Comparison of ENCODE assay signal across 24 mouse cellular contexts in the genomic region with DNA sequence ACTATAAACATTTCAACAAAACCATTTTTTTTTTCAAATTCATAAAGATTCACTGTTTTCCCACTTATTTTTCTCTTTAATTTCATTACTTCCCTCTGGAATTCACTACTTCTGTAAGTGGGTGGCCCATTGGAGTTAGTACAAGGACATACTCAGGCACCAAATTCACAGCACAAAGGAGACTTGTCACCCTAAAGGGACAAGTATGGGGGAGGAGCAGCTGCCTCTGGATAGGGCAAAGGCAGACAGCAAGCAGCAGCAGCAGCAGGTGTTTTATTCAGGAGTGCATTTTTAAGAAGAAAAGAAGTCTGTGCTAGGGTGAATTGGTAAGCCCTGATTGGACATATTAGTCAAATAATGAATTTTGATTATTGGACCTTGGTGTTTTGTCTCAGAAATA.
DNase-seq lines count a peak whose midpoint lies in the region; ATAC-seq and TF ChIP-seq lines count a peak whose summit lies in the region.
"Had no signal": no experiment of that assay in that cellular context is flagged by ENCODE, and none has a peak within 500 bp of the region (broad histone marks: within the 10 kb centered on the region; RNA-seq: fewer than 3 reads in every experiment).

No protein-coding gene starts in this region.

- no peak overlapping the region for H3K27ac ChIP-seq in forebrain, embryonic 11.5 days (ENCODE audit: low read depth, low read length)
- H3K27ac ChIP-seq in forebrain, embryonic 16.5 days (ENCODE audit: low read length), result no peak overlapping the region
- H3K27ac ChIP-seq in midbrain, embryonic 12.5 days (replicated peaks), result no peak overlapping the region
- H3K27ac ChIP-seq in midbrain, embryonic 15.5 days, result no peak overlapping the region
- H3K27ac ChIP-seq in forebrain, embryonic 13.5 days, result no peak overlapping the region
- H3K27ac ChIP-seq in hindbrain, embryonic 11.5 days (ENCODE audit: low read depth, low read length), result no peak overlapping the region
- H3K27ac ChIP-seq: embryonic facial prominence, embryonic 12.5 days; embryonic facial prominence, embryonic 15.5 days; gastrocnemius, adult 2 months; hindbrain, embryonic 13.5 days; intestine, embryonic 15.5 days had no signal

- no peak for TF ChIP-seq CTCF in brain, embryonic 14.5 days (IDR thresholded peaks at IDR 0.05; ENCODE audit: borderline replicate concordance, extremely low read depth, insufficient read depth, insufficient read length)

- no peak overlapping the region for H3K4me2 ChIP-seq in forebrain, embryonic 11.5 days (ENCODE audit: low read depth, low read length, severe bottlenecking)
- no peak overlapping the region for H3K4me2 ChIP-seq in forebrain, embryonic 16.5 days (ENCODE audit: low read length)
- no peak overlapping the region for H3K4me2 ChIP-seq in midbrain, embryonic 12.5 days (replicated peaks)
- H3K4me2 ChIP-seq in midbrain, embryonic 15.5 days, result no peak overlapping the region
- H3K4me2 ChIP-seq in forebrain, embryonic 13.5 days, result no peak overlapping the region
- H3K4me2 ChIP-seq in hindbrain, embryonic 11.5 days (replicated peaks; ENCODE audit: low read depth, low read length), result no peak overlapping the region
- H3K4me2 ChIP-seq: embryonic facial prominence, embryonic 12.5 days; embryonic facial prominence, embryonic 15.5 days; heart, embryonic 11.5 days; hindbrain, embryonic 13.5 days; intestine, embryonic 15.5 days had no signal

- no peaks in the 10 kb centered on the region for H3K9me3 ChIP-seq in forebrain, embryonic 11.5 days (ENCODE audit: control insufficient read depth, low read length)
- no peaks in the 10 kb centered on the region for H3K9me3 ChIP-seq in forebrain, embryonic 16.5 days (ENCODE audit: control insufficient read depth, low read length)
- no peaks in the 10 kb centered on the region for H3K9me3 ChIP-seq in midbrain, embryonic 12.5 days
- H3K9me3 ChIP-seq in midbrain, embryonic 15.5 days, result no peaks in the 10 kb centered on the region
- H3K9me3 ChIP-seq in forebrain, embryonic 13.5 days (replicated peaks), result no peaks in the 10 kb centered on the region
- no peaks in the 10 kb centered on the region for H3K9me3 ChIP-seq in hindbrain, embryonic 11.5 days (ENCODE audit: control insufficient read depth, low read length)
- H3K9me3 ChIP-seq: embryonic facial prominence, embryonic 12.5 days; embryonic facial prominence, embryonic 15.5 days; hindbrain, embryonic 13.5 days; intestine, embryonic 15.5 days had no signal

- no peak for TF ChIP-seq POLR2A in brain, embryonic 14.5 days (IDR thresholded peaks at IDR 0.05; ENCODE audit: borderline replicate concordance, extremely low read depth, insufficient read depth, insufficient read length, poor library complexity, severe bottlenecking)

- ATAC-seq in forebrain, embryonic 11.5 days (replicated peaks; ENCODE audit: low FRiP score), result peak; percentile 57
- no peak for ATAC-seq in forebrain, embryonic 16.5 days
- ATAC-seq in midbrain, embryonic 12.5 days (ENCODE audit: low FRiP score, low read depth), result peak; percentile 84
- no peak for ATAC-seq in midbrain, embryonic 15.5 days (replicated peaks)
- peak; percentile 70; the same call in 1 of the 2 replicates for ATAC-seq in forebrain, embryonic 13.5 days
- ATAC-seq in hindbrain, embryonic 11.5 days (ENCODE audit: low FRiP score), result no peak
- ATAC-seq: CD4-positive, CD25-positive, alpha-beta regulatory T cell, adult 4 months; hindbrain, embryonic 16.5 days; intestine, embryonic 15.5 days had no signal

- H3K9ac ChIP-seq in forebrain, embryonic 11.5 days (ENCODE audit: low read length), result no peak overlapping the region
- no peak overlapping the region for H3K9ac ChIP-seq in forebrain, embryonic 16.5 days (replicated peaks; ENCODE audit: low read depth, low read length)
- H3K9ac ChIP-seq in midbrain, embryonic 12.5 days (replicated peaks), result no peak overlapping the region
- H3K9ac ChIP-seq in midbrain, embryonic 15.5 days, result no peak overlapping the region
- H3K9ac ChIP-seq in forebrain, embryonic 13.5 days, result no peak overlapping the region
- H3K9ac ChIP-seq in hindbrain, embryonic 11.5 days (ENCODE audit: low read depth, low read length), result no peak overlapping the region
- H3K9ac ChIP-seq: embryonic facial prominence, embryonic 12.5 days; embryonic facial prominence, embryonic 15.5 days; hindbrain, embryonic 13.5 days; intestine, embryonic 15.5 days had no signal

- H3K4me1 ChIP-seq in forebrain, embryonic 11.5 days (replicated peaks; ENCODE audit: control insufficient read depth, insufficient read depth, low read length), result no peaks in the 10 kb centered on the region
- no peaks in the 10 kb centered on the region for H3K4me1 ChIP-seq in forebrain, embryonic 16.5 days (replicated peaks; ENCODE audit: control insufficient read depth, insufficient read depth, low read length)
- peaks cover 3% of the 10 kb centered on the region; the same call in 1 of the 2 replicates for H3K4me1 ChIP-seq in midbrain, embryonic 12.5 days
- H3K4me1 ChIP-seq in midbrain, embryonic 15.5 days, result no peaks in the 10 kb centered on the region
- peaks cover 6% of the 10 kb centered on the region; the same call in 1 of the 2 replicates for H3K4me1 ChIP-seq in forebrain, embryonic 13.5 days
- H3K4me1 ChIP-seq in hindbrain, embryonic 11.5 days (replicated peaks; ENCODE audit: control insufficient read depth, insufficient read depth, low read length), result no peaks in the 10 kb centered on the region
- H3K4me1 ChIP-seq: embryonic facial prominence, embryonic 12.5 days; embryonic facial prominence, embryonic 15.5 days; hindbrain, embryonic 13.5 days; intestine, embryonic 15.5 days had no signal

- no peak for DNase-seq in forebrain, embryonic 11.5 days (ENCODE audit: low spot score)
- DNase-seq in brain, embryonic 14.5 days (ENCODE audit: low read depth), result peak; percentile 52
- no peak for DNase-seq in hindbrain, embryonic 11.5 days (ENCODE audit: low spot score)
- DNase-seq: adrenal gland, adult 2 months; adrenal gland, postnatal 14 days; cerebellum, adult 11-12 months; cerebellum, adult 8-10 months; cerebellum, postnatal 10 days; cerebellum, postnatal 36 days; gastrocnemius, adult 2 months; gastrocnemius, postnatal 14 days; heart, adult 11 months; kidney, adult 11 months had no signal

- no peak overlapping the region for H3K4me3 ChIP-seq in forebrain, embryonic 11.5 days (ENCODE audit: low read depth, low read length)
- no peak overlapping the region for H3K4me3 ChIP-seq in forebrain, embryonic 16.5 days (replicated peaks; ENCODE audit: low read length)
- no peak overlapping the region for H3K4me3 ChIP-seq in midbrain, embryonic 12.5 days
- H3K4me3 ChIP-seq in midbrain, embryonic 15.5 days, result no peak overlapping the region
- no peak overlapping the region for H3K4me3 ChIP-seq in forebrain, embryonic 13.5 days
- H3K4me3 ChIP-seq in hindbrain, embryonic 11.5 days (ENCODE audit: low read depth, low read length), result no peak overlapping the region
- H3K4me3 ChIP-seq: embryonic facial prominence, embryonic 12.5 days; embryonic facial prominence, embryonic 15.5 days; gastrocnemius, adult 2 months; hindbrain, embryonic 13.5 days; intestine, embryonic 15.5 days had no signal

- H3K36me3 ChIP-seq in forebrain, embryonic 11.5 days (ENCODE audit: control insufficient read depth, insufficient read depth, low read length), result no peaks in the 10 kb centered on the region
- H3K36me3 ChIP-seq in forebrain, embryonic 16.5 days (ENCODE audit: control insufficient read depth, insufficient read depth), result no peaks in the 10 kb centered on the region
- H3K36me3 ChIP-seq in midbrain, embryonic 12.5 days, result no peaks in the 10 kb centered on the region
- no peaks in the 10 kb centered on the region for H3K36me3 ChIP-seq in midbrain, embryonic 15.5 days (replicated peaks)
- H3K36me3 ChIP-seq in forebrain, embryonic 13.5 days (ENCODE audit: poor library complexity, severe bottlenecking), result no peaks in the 10 kb centered on the region
- no peaks in the 10 kb centered on the region for H3K36me3 ChIP-seq in hindbrain, embryonic 11.5 days (ENCODE audit: control insufficient read depth, insufficient read depth, low read length)
- H3K36me3 ChIP-seq: embryonic facial prominence, embryonic 12.5 days; embryonic facial prominence, embryonic 15.5 days; hindbrain, embryonic 13.5 days; intestine, embryonic 15.5 days had no signal

- no peaks in the 10 kb centered on the region for H3K27me3 ChIP-seq in forebrain, embryonic 11.5 days (ENCODE audit: control insufficient read depth, insufficient read depth, low read length)
- H3K27me3 ChIP-seq in forebrain, embryonic 16.5 days (replicated peaks; ENCODE audit: control insufficient read depth, insufficient read depth, low read length), result no peaks in the 10 kb centered on the region
- no peaks in the 10 kb centered on the region for H3K27me3 ChIP-seq in midbrain, embryonic 12.5 days
- no peaks in the 10 kb centered on the region for H3K27me3 ChIP-seq in midbrain, embryonic 15.5 days (replicated peaks)
- H3K27me3 ChIP-seq in forebrain, embryonic 13.5 days, result no peaks in the 10 kb centered on the region
- no peaks in the 10 kb centered on the region for H3K27me3 ChIP-seq in hindbrain, embryonic 11.5 days (ENCODE audit: control insufficient read depth, insufficient read depth, low read length)
- H3K27me3 ChIP-seq: embryonic facial prominence, embryonic 12.5 days; embryonic facial prominence, embryonic 15.5 days; hindbrain, embryonic 13.5 days; intestine, embryonic 15.5 days had no signal

Comparison
In these comparisons a context has a peak if more than half of its experiments do, and no peak if none do; other contexts are left out.
1. ATAC-seq: peak in forebrain, embryonic 11.5 days (single experiment), midbrain, embryonic 12.5 days (single experiment) and forebrain, embryonic 13.5 days (single experiment); none in forebrain, embryonic 16.5 days (single experiment), midbrain, embryonic 15.5 days (single experiment) and hindbrain, embryonic 11.5 days (single experiment).